Mouse (Mus musculus): ENCODE data around the gene Hist2h3c2.

DNA sequence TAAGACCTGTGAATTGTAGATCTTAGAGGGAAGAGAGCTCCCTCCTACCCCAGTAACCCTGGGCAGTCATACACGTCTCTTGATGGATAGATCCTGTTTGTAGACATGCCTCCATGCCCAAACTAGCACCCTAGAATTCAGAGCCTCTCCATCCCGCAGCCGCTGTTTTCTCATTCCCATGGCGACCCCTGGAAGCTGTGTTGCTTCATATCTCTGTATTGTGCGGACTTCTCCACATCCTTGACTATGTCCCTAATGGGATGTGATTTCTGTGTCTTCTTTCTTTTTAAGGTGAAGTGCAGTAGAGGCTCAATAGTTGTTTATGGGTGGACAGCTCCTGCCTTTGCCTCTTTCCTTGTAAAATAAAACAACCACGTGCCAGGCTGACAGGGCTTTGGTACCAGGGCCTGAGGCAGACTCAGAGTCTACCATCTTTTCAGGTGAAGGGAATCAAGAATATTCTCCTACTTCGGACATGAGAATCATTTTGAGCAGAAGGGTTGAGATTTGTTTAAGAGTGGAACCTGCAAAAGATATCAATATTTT, 25.6 kb upstream of the Hist2h3c2 start:
- TF ChIP-seq CTCF (IDR thresholded peaks at IDR 0.05; ENCODE audit: low read depth) (no peak), EP300 (IDR thresholded peaks at IDR 0.05; ENCODE audit: low read depth) (no peak)
